Mouse (Mus musculus) neural tube, embryonic 14.5 days (tissue): ENCODE measurements around the gene Elovl5. TPM values are rescaled to one million over a fixed set of nuclear protein-coding genes. Genes with fewer than 3 reads are reported as not detected.

ENCODE experiments used
- ATAC-seq: fragments of 200-750 bp; cut with Nextera tagmentation; 2 replicates; pipeline ENCODE4 v1.8.0; 2017; ENCODE audit warnings: low read depth, mild to moderate bottlenecking, moderate TSS enrichment, moderate library complexity
- H3K27ac ChIP-seq: fragments of 300-500 bp; sonication (generic); 2 replicates; pipeline ENCODE4 v1.5.1; 2014; ENCODE audit warnings: low read depth, mild to moderate bottlenecking, control low read depth, low read length, moderate library complexity, mixed read lengths
- H3K27me3 ChIP-seq: fragments of 300-500 bp; sonication (generic); 2 replicates; pipeline ENCODE4 v1.6.1; 2014; ENCODE audit warnings: low read length; ENCODE audit not compliant: control insufficient read depth, insufficient read depth
- H3K36me3 ChIP-seq: fragments of 300-500 bp; sonication (generic); 2 replicates; pipeline ENCODE4 v1.6.1; 2014; ENCODE audit warnings: low read length, mixed read lengths; ENCODE audit not compliant: control insufficient read depth, insufficient read depth
- H3K4me1 ChIP-seq: fragments of 300-500 bp; sonication (generic); 2 replicates; pipeline ENCODE4 v1.6.1; 2014; ENCODE audit warnings: low read length; ENCODE audit not compliant: control insufficient read depth, insufficient read depth
- H3K4me2 ChIP-seq: fragments of 300-500 bp; sonication (generic); 2 replicates; pipeline ENCODE4 v1.6.1; 2014; ENCODE audit warnings: mild to moderate bottlenecking, low read depth, low read length, control low read depth
- H3K4me3 ChIP-seq: fragments of 300-500 bp; sonication (generic); 2 replicates; pipeline ENCODE4 v1.5.1; 2014; ENCODE audit warnings: low read depth, low read length, control low read depth, mixed read lengths
- H3K9ac ChIP-seq: fragments of 300-500 bp; sonication (generic); replicated peaks from 2 replicates; pipeline ENCODE4 v1.6.1; 2014; ENCODE audit warnings: low read depth, mild to moderate bottlenecking, control low read depth, low read length, mixed read lengths
- H3K9me3 ChIP-seq: fragments of 300-500 bp; sonication (generic); 2 replicates; pipeline ENCODE4 v1.6.1; 2016; ENCODE audit warnings: low read length; ENCODE audit not compliant: control insufficient read depth
- WGBS: fragments of 180-500 bp; shearing (Covaris S2); extraction: QIAGEN DNeasy Blood & Tissue Kit; methylation state at CpG from one replicate; pipeline ENCODE4 v1.1.7; 2014; 5-methylcytosine and 5-hydroxymethylcytosine counted together
- polyA plus RNA-seq: library from polyadenylated mRNA; unstranded; fragments of >200 nt; fragmentation: Nextera tagmentation; extraction: Ambion mirVana; gene quantifications from 2 replicates; pipeline ENCODE4 v1.2.1, GENCODE M21; 2014

Elovl5 gene
- polyA plus RNA-seq, 1 experiment from 2014 or later, result 69.1 TPM

- ATAC-seq, result no peak
- Histone ChIP-seq H3K4me1 (no peaks in the 10 kb centered on the region), H3K4me2 (no peak overlapping the region), H3K27me3 (no peaks in the 10 kb centered on the region), H3K9ac (no peak overlapping the region), H3K9me3 (no peaks in the 10 kb centered on the region), H3K27ac (no peak overlapping the region), H3K36me3 (0 out of 2 replicates have a peak, but pooled peaks cover 5% of the 10 kb centered on the region), H3K4me3 (no peak overlapping the region)
- WGBS, result 93% methylated on average over 7 of the region's 7 CpGs
Measured at GRCm38 (mm10) chr9:77958327-77958726, 41.2 kb downstream of the Elovl5 start.

- Histone ChIP-seq H3K36me3 (0 out of 2 replicates have a peak, but pooled peaks cover 5% of the 10 kb centered on the region), H3K4me3 (no peak overlapping the region), H3K9me3 (no peaks in the 10 kb centered on the region), H3K27me3 (no peaks in the 10 kb centered on the region), H3K9ac (no peak overlapping the region), H3K4me2 (no peak overlapping the region), H3K27ac (no peak overlapping the region), H3K4me1 (no peaks in the 10 kb centered on the region)
- no peak for ATAC-seq
- 96% methylated on average over 12 of the region's 12 CpGs for WGBS
Measured at GRCm38 (mm10) chr9:77959759-77960158, 42.6 kb downstream of the Elovl5 start.

- Histone ChIP-seq H3K27ac (no peak overlapping the region), H3K27me3 (no peaks in the 10 kb centered on the region), H3K4me3 (no peak overlapping the region), H3K4me1 (no peaks in the 10 kb centered on the region), H3K4me2 (no peak overlapping the region), H3K36me3 (0 out of 2 replicates have a peak, but pooled peaks cover 5% of the 10 kb centered on the region), H3K9me3 (no peaks in the 10 kb centered on the region), H3K9ac (no peak overlapping the region)
- 87% methylated on average over 6 of the region's 6 CpGs for WGBS
- no peak for ATAC-seq
Measured at GRCm38 (mm10) chr9:77961350-77961749, 44.2 kb downstream of the Elovl5 start.

- WGBS, result 37% methylated on average over 14 of the region's 14 CpGs
- ATAC-seq, result peak; percentile 45; the same call in 1 of the 2 replicates
- H3K27me3 ChIP-seq, result no peaks in the 10 kb centered on the region
- H3K9ac ChIP-seq, result no peak overlapping the region
- 0 out of 2 replicates have a peak, but pooled peaks cover 5% of the 10 kb centered on the region for H3K36me3 ChIP-seq
- no peak overlapping the region for H3K27ac ChIP-seq
- H3K9me3 ChIP-seq, result no peaks in the 10 kb centered on the region
- H3K4me2 ChIP-seq, result no peak overlapping the region
- no peak overlapping the region for H3K4me3 ChIP-seq
- no peaks in the 10 kb centered on the region for H3K4me1 ChIP-seq
Measured at GRCm38 (mm10) chr9:77964084-77964483, 46.9 kb downstream of the Elovl5 start.

GRCm38 (mm10) chr9:77965287-77965686 lies 48.1 kb downstream of the Elovl5 start:
- Histone ChIP-seq H3K9ac (no peak overlapping the region), H3K36me3 (0 out of 2 replicates have a peak, but pooled peaks cover 5% of the 10 kb centered on the region), H3K4me2 (no peak overlapping the region), H3K4me1 (no peaks in the 10 kb centered on the region), H3K9me3 (no peaks in the 10 kb centered on the region), H3K4me3 (no peak overlapping the region), H3K27ac (no peak overlapping the region), H3K27me3 (no peaks in the 10 kb centered on the region)
- no peak for ATAC-seq
- whole genome bisulfite sequencing, result 78% methylated on average over 5 of the region's 5 CpGs

GRCm38 (mm10) chr9:77965768-77966552 lies 48.8 kb downstream of the Elovl5 start:
- 89% methylated on average over 6 of the region's 6 CpGs for WGBS
- no peak for ATAC-seq

GRCm38 (mm10) chr9:77966861-77967260 lies 49.7 kb downstream of the Elovl5 start:
- Histone ChIP-seq H3K9me3 (no peaks in the 10 kb centered on the region), H3K4me2 (no peak overlapping the region), H3K27me3 (no peaks in the 10 kb centered on the region), H3K4me1 (no peaks in the 10 kb centered on the region), H3K9ac (no peak overlapping the region), H3K36me3 (no peaks in the 10 kb centered on the region), H3K27ac (no peak overlapping the region), H3K4me3 (no peak overlapping the region)
- 95% methylated on average over 7 of the region's 7 CpGs for WGBS
- ATAC-seq, result no peak

More at GRCm38 (mm10) chr9:77965768-77966552, 48.8 kb downstream of the Elovl5 start:
- H3K36me3 ChIP-seq, result 0 out of 2 replicates have a peak, but pooled peaks cover 2% of the 10 kb centered on the region
- no peaks in the 10 kb centered on the region for H3K27me3 ChIP-seq
- H3K9ac ChIP-seq, result no peak overlapping the region
- no peak overlapping the region for H3K4me3 ChIP-seq
- H3K27ac ChIP-seq, result no peak overlapping the region
- H3K4me2 ChIP-seq, result no peak overlapping the region
- H3K9me3 ChIP-seq, result no peaks in the 10 kb centered on the region
- H3K4me1 ChIP-seq, result no peaks in the 10 kb centered on the region

- Histone ChIP-seq H3K9ac (no peak overlapping the region), H3K4me2 (no peak overlapping the region), H3K27ac (no peak overlapping the region), H3K9me3 (no peaks in the 10 kb centered on the region), H3K4me3 (no peak overlapping the region), H3K27me3 (no peaks in the 10 kb centered on the region), H3K36me3 (no peaks in the 10 kb centered on the region), H3K4me1 (no peaks in the 10 kb centered on the region)
- no peak for ATAC-seq
- WGBS, result 83% methylated on average over 12 of the region's 12 CpGs
Measured at GRCm38 (mm10) chr9:77967584-77968163, 50.5 kb downstream of the Elovl5 start.
